Mouse (Mus musculus): Measurements from ENCODE around the gene Mup19. TPM values are rescaled to one million over a fixed set of nuclear protein-coding genes. Genes with fewer than 3 reads are reported as not detected.
A peak's percentile ranks its signal among the peaks of the same experiment; 100 is the strongest.
"Not testable (repeated sequence)": the region's sequence is repeated elsewhere in the genome, so short reads cannot be mapped to it uniquely, and the experiment has no call there.

The Mup19 gene
- not detected in 2 replicates for polyA plus RNA-seq (2016; fragmentation: Nextera tagmentation; extraction: Ambion mirVana)

- WGBS = 86% methylated on average over 1 of the region's 5 CpGs
- not testable (repeated sequence) for ATAC-seq (ENCODE audit: insufficient number of reproducible peaks, low FRiP score); H3K4me1 ChIP-seq (replicated peaks); H3K27ac ChIP-seq (ENCODE audit: poor library complexity, severe bottlenecking); H3K4me3 ChIP-seq; H3K27me3 ChIP-seq (replicated peaks); H3K9ac ChIP-seq; H3K9me3 ChIP-seq (replicated peaks); H3K4me2 ChIP-seq; H3K36me3 ChIP-seq
These were observed at the start of gene Mup19 for GRCm38 (mm10) chr4:61782169-61782568. Gene Mup19, minus strand, starts transcription at chr4:61782269.

GRCm38 (mm10) chr4:61829211-61829610, 47.1 kb upstream of the Mup19 start:
- no peaks in the 10 kb centered on the region for H3K36me3 ChIP-seq
- ATAC-seq (ENCODE audit: insufficient number of reproducible peaks, low FRiP score) = no peak
- H3K9me3 ChIP-seq (replicated peaks) = peaks cover 14% of the 10 kb centered on the region; the same call in 1 of the 2 replicates
- H3K27ac ChIP-seq (ENCODE audit: poor library complexity, severe bottlenecking) = no peak overlapping the region
- H3K4me1 ChIP-seq (replicated peaks) = no peaks in the 10 kb centered on the region
- WGBS = 69% methylated on average over 4 of the region's 4 CpGs
- H3K9ac ChIP-seq = no peak overlapping the region
- no peak overlapping the region for H3K4me3 ChIP-seq
- H3K4me2 ChIP-seq = no peak overlapping the region
- H3K27me3 ChIP-seq (replicated peaks) = no peaks in the 10 kb centered on the region

GRCm38 (mm10) chr4:61823185-61823584, 41.1 kb upstream of the Mup19 start:
- Histone ChIP-seq H3K9me3 (replicated peaks) (peaks cover 16% of the 10 kb centered on the region), H3K9ac (no peak overlapping the region), H3K27ac (ENCODE audit: poor library complexity, severe bottlenecking) (no peak overlapping the region), H3K27me3 (replicated peaks) (no peaks in the 10 kb centered on the region), H3K4me2 (no peak overlapping the region), H3K36me3 (no peaks in the 10 kb centered on the region), H3K4me3 (no peak overlapping the region), H3K4me1 (replicated peaks) (no peaks in the 10 kb centered on the region)
- ATAC-seq (ENCODE audit: insufficient number of reproducible peaks, low FRiP score) = no peak
- 84% methylated on average over 15 of the region's 15 CpGs for WGBS

DNA sequence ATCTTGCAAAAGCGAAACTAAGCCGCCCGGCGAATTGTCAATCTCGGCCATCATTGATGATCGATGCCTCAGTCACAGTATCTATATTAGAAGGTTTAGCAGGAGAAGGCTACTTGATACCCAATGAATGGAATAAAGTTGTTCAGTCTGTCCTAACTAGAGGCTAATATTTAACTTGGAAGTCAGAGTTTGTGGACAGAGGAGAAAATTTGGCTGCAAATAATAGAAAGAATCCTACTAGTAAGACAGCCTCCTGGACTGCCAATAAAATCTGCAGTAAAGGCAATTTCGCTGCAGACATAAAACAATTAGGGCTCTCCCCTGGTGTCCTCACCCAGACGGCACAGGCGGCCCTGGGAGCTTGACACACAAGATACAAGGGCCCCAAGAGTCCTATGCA, 40.5 kb upstream of the Mup19 start:
- ATAC-seq (ENCODE audit: insufficient number of reproducible peaks, low FRiP score); H3K9ac ChIP-seq; H3K36me3 ChIP-seq; H3K27me3 ChIP-seq (replicated peaks); H3K27ac ChIP-seq (ENCODE audit: poor library complexity, severe bottlenecking); H3K4me1 ChIP-seq (replicated peaks); H3K4me2 ChIP-seq; H3K4me3 ChIP-seq: not testable (repeated sequence)
- WGBS = 89% methylated on average over 9 of the region's 9 CpGs
- H3K9me3 ChIP-seq (replicated peaks) = peaks cover 14% of the 10 kb centered on the region

DNA sequence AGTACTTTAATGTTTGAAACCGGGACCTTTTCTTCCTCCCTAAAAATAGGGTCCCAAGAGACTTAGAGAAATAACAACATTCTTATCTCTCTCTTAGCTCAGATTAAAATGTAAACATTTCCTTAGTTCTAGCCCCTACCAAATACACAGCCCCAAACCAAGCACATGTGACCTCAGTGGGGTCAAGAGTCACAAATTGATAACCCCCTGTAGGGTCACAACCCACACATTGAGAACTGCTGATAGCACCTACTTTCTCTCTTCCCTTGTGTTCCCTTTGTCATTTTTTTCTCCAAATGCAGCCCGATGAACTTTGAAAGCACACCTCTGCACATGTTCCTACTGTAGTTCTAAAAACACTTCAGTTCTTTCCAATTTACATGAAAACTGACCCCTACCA, 33.5 kb upstream of the Mup19 start:
- no peak for ATAC-seq (ENCODE audit: insufficient number of reproducible peaks, low FRiP score)
- no peak overlapping the region for H3K27ac ChIP-seq (ENCODE audit: poor library complexity, severe bottlenecking)
- no peak overlapping the region for H3K9ac ChIP-seq
- 36% methylated on average over 2 of the region's 2 CpGs for WGBS
- H3K27me3 ChIP-seq (replicated peaks) = no peaks in the 10 kb centered on the region
- peaks cover 2% of the 10 kb centered on the region; the same call in 1 of the 2 replicates for H3K9me3 ChIP-seq (replicated peaks)
- H3K4me1 ChIP-seq (replicated peaks) = no peaks in the 10 kb centered on the region
- no peaks in the 10 kb centered on the region for H3K36me3 ChIP-seq
- H3K4me3 ChIP-seq = no peak overlapping the region
- H3K4me2 ChIP-seq = no peak overlapping the region

- Histone ChIP-seq H3K36me3 (no peaks in the 10 kb centered on the region), H3K4me3 (no peak overlapping the region), H3K4me1 (replicated peaks) (no peaks in the 10 kb centered on the region), H3K27me3 (replicated peaks) (no peaks in the 10 kb centered on the region), H3K9ac (no peak overlapping the region), H3K9me3 (replicated peaks) (no peaks in the 10 kb centered on the region), H3K4me2 (no peak overlapping the region), H3K27ac (ENCODE audit: poor library complexity, severe bottlenecking) (no peak overlapping the region)
- 0 out of 2 replicates have a peak, but pooled peaks have one; percentile 29 for ATAC-seq (ENCODE audit: insufficient number of reproducible peaks, low FRiP score)
These were observed 31.4 kb upstream of the Mup19 start for GRCm38 (mm10) chr4:61813435-61813834.

DNA sequence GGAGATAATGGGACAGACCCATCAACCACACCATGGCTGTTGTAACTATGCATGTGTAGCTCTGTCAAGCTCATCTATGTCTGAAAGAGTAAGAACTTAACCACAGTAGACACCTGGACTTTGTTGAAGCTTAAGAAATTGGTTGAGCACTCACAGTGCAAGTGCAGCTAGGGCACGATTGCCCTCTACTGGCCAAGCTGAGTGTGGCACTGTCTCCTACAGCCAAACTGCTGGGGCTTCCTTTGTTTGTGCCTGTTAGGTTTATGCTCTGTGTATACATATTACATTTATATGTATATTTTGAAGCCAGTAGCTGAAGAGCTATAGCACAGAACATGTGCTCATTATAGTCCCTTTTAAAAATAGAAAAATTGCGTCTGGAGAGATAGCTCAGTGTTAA, 29.1 kb upstream of the Mup19 start:
- not testable (repeated sequence) for H3K4me2 ChIP-seq; H3K4me3 ChIP-seq; H3K4me1 ChIP-seq (replicated peaks); H3K36me3 ChIP-seq; H3K9me3 ChIP-seq (replicated peaks); H3K27me3 ChIP-seq (replicated peaks); ATAC-seq (ENCODE audit: insufficient number of reproducible peaks, low FRiP score); H3K27ac ChIP-seq (ENCODE audit: poor library complexity, severe bottlenecking); H3K9ac ChIP-seq
- WGBS = 14% methylated on average over 2 of the region's 2 CpGs

GRCm38 (mm10) chr4:61808926-61809325, 26.9 kb upstream of the Mup19 start:
- not testable (repeated sequence) for H3K36me3 ChIP-seq; H3K27me3 ChIP-seq (replicated peaks); H3K9ac ChIP-seq; H3K9me3 ChIP-seq (replicated peaks); ATAC-seq (ENCODE audit: insufficient number of reproducible peaks, low FRiP score); H3K4me2 ChIP-seq; H3K4me3 ChIP-seq; H3K27ac ChIP-seq (ENCODE audit: poor library complexity, severe bottlenecking); H3K4me1 ChIP-seq (replicated peaks)
- WGBS = 82% methylated on average over 3 of the region's 3 CpGs

DNA sequence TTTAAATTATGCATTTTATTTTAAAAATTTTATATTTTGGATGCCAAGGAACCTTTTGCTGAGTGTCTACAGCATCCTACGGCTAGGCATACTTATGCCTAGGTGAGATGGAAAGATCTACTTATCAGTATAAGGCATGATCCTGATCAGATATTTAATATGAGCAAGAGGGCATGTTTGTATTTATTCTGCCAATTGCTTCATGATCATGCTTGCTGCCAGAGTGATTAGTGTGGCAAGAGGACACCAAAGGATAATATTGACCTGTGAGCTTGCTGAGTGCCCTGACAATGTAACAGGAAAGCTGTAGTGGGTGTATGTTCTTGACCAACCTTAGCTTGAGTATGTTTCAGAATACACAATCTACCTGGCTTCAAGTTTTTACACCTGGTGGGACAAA, 7.6 kb upstream of the Mup19 start:
- not testable (repeated sequence) for H3K27me3 ChIP-seq (replicated peaks); H3K4me2 ChIP-seq
- WGBS = 90% methylated on average over 1 of the region's 1 CpGs

DNA sequence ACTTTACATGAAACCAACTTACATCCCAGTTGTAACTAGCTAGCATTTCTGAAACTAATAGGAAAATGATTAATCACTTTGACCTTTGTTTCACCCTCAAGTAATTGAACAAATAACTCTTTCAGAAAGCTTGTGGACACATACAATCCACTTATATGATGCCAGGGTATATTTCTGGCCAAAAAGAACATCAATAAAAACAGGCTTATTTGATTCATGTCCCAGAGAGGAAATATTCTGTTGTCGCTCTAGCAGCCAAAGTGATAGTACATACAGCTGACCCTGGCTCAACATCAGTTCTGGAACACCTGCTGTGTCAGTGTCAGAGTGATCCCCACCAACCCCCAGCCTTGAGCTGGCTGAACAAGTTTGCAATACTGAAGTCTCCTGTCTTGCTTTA, 2.2 kb upstream of the Mup19 start:
- WGBS = 82% methylated on average over 1 of the region's 1 CpGs
- H3K36me3 ChIP-seq; H3K4me2 ChIP-seq; ATAC-seq (ENCODE audit: insufficient number of reproducible peaks, low FRiP score); H3K9me3 ChIP-seq (replicated peaks); H3K27me3 ChIP-seq (replicated peaks); H3K9ac ChIP-seq; H3K4me1 ChIP-seq (replicated peaks); H3K27ac ChIP-seq (ENCODE audit: poor library complexity, severe bottlenecking); H3K4me3 ChIP-seq: not testable (repeated sequence)

More for the DNA sequence above, 7.6 kb upstream of the Mup19 start:
- not testable (repeated sequence) for H3K4me1 ChIP-seq (replicated peaks); H3K9ac ChIP-seq; ATAC-seq (ENCODE audit: insufficient number of reproducible peaks, low FRiP score); H3K27ac ChIP-seq (ENCODE audit: poor library complexity, severe bottlenecking); H3K9me3 ChIP-seq (replicated peaks); H3K4me3 ChIP-seq; H3K36me3 ChIP-seq

All from heart, embryonic 12.5 days (tissue).